Mouse (Mus musculus) testis, adult 2 months (tissue): ENCODE results near the gene Ppm1l. TPM values are rescaled to one million over a fixed set of nuclear protein-coding genes. Genes with fewer than 3 reads are reported as not detected.

ENCODE experiments used
- H3K27ac ChIP-seq: fragments of 200-500 bp; 2 replicates; pipeline ENCODE4 v1.5.1; 2012; ENCODE audit warnings: low read depth, low read length; ENCODE audit not compliant: control insufficient read depth, insufficient read depth
- H3K27me3 ChIP-seq: fragments of 200-500 bp; 2 replicates; pipeline ENCODE4 v1.6.1; 2012; ENCODE audit warnings: mild to moderate bottlenecking, low read length, moderate library complexity; ENCODE audit not compliant: control insufficient read depth, insufficient read depth
- H3K36me3 ChIP-seq: fragments of 200-500 bp; 2 replicates; pipeline ENCODE4 v1.6.1; 2012; ENCODE audit warnings: mild to moderate bottlenecking, low read length; ENCODE audit not compliant: control insufficient read depth, insufficient read depth
- H3K4me1 ChIP-seq: fragments of 200-500 bp; 2 replicates; pipeline ENCODE4 v1.6.1; 2012; ENCODE audit warnings: low read length; ENCODE audit not compliant: control insufficient read depth, insufficient read depth
- H3K4me3 ChIP-seq: fragments of 200-500 bp; 2 replicates; pipeline ENCODE4 v1.5.1; 2012; ENCODE audit warnings: low read depth, mild to moderate bottlenecking, low read length, moderate library complexity, mixed read lengths; ENCODE audit not compliant: control insufficient read depth
- CTCF ChIP-seq: fragments of 200-500 bp; IDR thresholded peaks from 2 replicates; pipeline ENCODE4 v1.5.1; 2012; ENCODE audit warnings: low read depth, mild to moderate bottlenecking, inconsistent platforms, low read length, moderate library complexity; ENCODE audit not compliant: control insufficient read depth, insufficient read depth, insufficient replicate concordance
- POLR2A ChIP-seq: fragments of 200-500 bp; IDR thresholded peaks from 2 replicates; pipeline ENCODE4 v1.6.1; 2012; ENCODE audit warnings: low read depth, mild to moderate bottlenecking, inconsistent platforms, low read length, moderate library complexity; ENCODE audit not compliant: control insufficient read depth
- polyA plus RNA-seq: library from polyadenylated mRNA; depleted of rRNA; stranded (reverse); fragments of >200 nt; gene quantifications from 2 replicates; pipeline ENCODE4 v1.2.3, GENCODE M21; 2012

Ppm1l gene
- polyA plus RNA-seq, 1 experiment: 2.2 TPM

- TF ChIP-seq POLR2A (no peak), CTCF (no peak)
- no peak overlapping the region for H3K4me3 ChIP-seq
- no peak overlapping the region for H3K27ac ChIP-seq
- no peaks in the 10 kb centered on the region for H3K27me3 ChIP-seq
- no peaks in the 10 kb centered on the region for H3K36me3 ChIP-seq
- no peaks in the 10 kb centered on the region for H3K4me1 ChIP-seq
These were observed 23.8 kb downstream of the Ppm1l start for GRCm38 (mm10) chr3:69340486-69340885.

- H3K4me3 ChIP-seq: no peak overlapping the region
- no peaks in the 10 kb centered on the region for H3K27me3 ChIP-seq
- no peaks in the 10 kb centered on the region for H3K36me3 ChIP-seq
- H3K27ac ChIP-seq: no peak overlapping the region
- TF ChIP-seq CTCF: no peak
- no peak for TF ChIP-seq POLR2A
- no peaks in the 10 kb centered on the region for H3K4me1 ChIP-seq
These were observed 24.3 kb downstream of the Ppm1l start for GRCm38 (mm10) chr3:69340971-69341370.

- Histone ChIP-seq H3K27ac (no peak overlapping the region), H3K4me1 (no peaks in the 10 kb centered on the region), H3K36me3 (no peaks in the 10 kb centered on the region), H3K27me3 (no peaks in the 10 kb centered on the region), H3K4me3 (no peak overlapping the region)
- no peak for TF ChIP-seq CTCF
- TF ChIP-seq POLR2A: no peak
These were observed 24.9 kb downstream of the Ppm1l start for GRCm38 (mm10) chr3:69341514-69341913.

GRCm38 (mm10) chr3:69342247-69342921, 25.7 kb downstream of the Ppm1l start:
- Histone ChIP-seq H3K27me3 (no peaks in the 10 kb centered on the region), H3K4me1 (no peaks in the 10 kb centered on the region), H3K27ac (no peak overlapping the region), H3K36me3 (no peaks in the 10 kb centered on the region), H3K4me3 (no peak overlapping the region)
- TF ChIP-seq POLR2A (no peak), CTCF (no peak)

GRCm38 (mm10) chr3:69343124-69343523, 26.5 kb downstream of the Ppm1l start:
- no peak overlapping the region for H3K27ac ChIP-seq
- no peaks in the 10 kb centered on the region for H3K36me3 ChIP-seq
- TF ChIP-seq CTCF: no peak
- TF ChIP-seq POLR2A: no peak
- no peak overlapping the region for H3K4me3 ChIP-seq
- H3K27me3 ChIP-seq: no peaks in the 10 kb centered on the region
- H3K4me1 ChIP-seq: no peaks in the 10 kb centered on the region

- Histone ChIP-seq H3K36me3 (no peaks in the 10 kb centered on the region), H3K4me1 (no peaks in the 10 kb centered on the region), H3K27me3 (no peaks in the 10 kb centered on the region), H3K27ac (no peak overlapping the region), H3K4me3 (no peak overlapping the region)
- no peak for TF ChIP-seq POLR2A
- no peak for TF ChIP-seq CTCF
These were observed 29.9 kb downstream of the Ppm1l start for GRCm38 (mm10) chr3:69346514-69346913.

- H3K4me1 ChIP-seq: no peaks in the 10 kb centered on the region
- H3K27ac ChIP-seq: no peak overlapping the region
- TF ChIP-seq CTCF: no peak
- TF ChIP-seq POLR2A: no peak
- H3K4me3 ChIP-seq: no peak overlapping the region
- H3K27me3 ChIP-seq: no peaks in the 10 kb centered on the region
- no peaks in the 10 kb centered on the region for H3K36me3 ChIP-seq
These were observed 31.7 kb downstream of the Ppm1l start for GRCm38 (mm10) chr3:69348197-69348920.
